Mouse (Mus musculus) midbrain, embryonic 13.5 days (tissue): ENCODE measurements around the gene Sun2. TPM values are rescaled to one million over a fixed set of nuclear protein-coding genes. Genes with fewer than 3 reads are reported as not detected.

Source experiments
- ATAC-seq: fragments of 200-750 bp; cut with Nextera tagmentation; 2 replicates; pipeline ENCODE4 v1.8.0; 2017; ENCODE audit warnings: mild to moderate bottlenecking, moderate TSS enrichment, moderate library complexity
- H3K27ac ChIP-seq: fragments of 300-500 bp; sonication (generic); 2 replicates; pipeline ENCODE4 v1.5.1; 2015; ENCODE audit warnings: inconsistent platforms, mild to moderate bottlenecking, moderate library complexity
- H3K27me3 ChIP-seq: fragments of 300-500 bp; sonication (generic); 2 replicates; pipeline ENCODE4 v1.6.1; 2015; ENCODE audit warnings: mild to moderate bottlenecking, inconsistent platforms
- H3K36me3 ChIP-seq: fragments of 300-500 bp; sonication (generic); 2 replicates; pipeline ENCODE4 v1.6.1; 2015; ENCODE audit warnings: mild to moderate bottlenecking, inconsistent platforms
- H3K4me1 ChIP-seq: fragments of 300-500 bp; sonication (generic); replicated peaks from 2 replicates; pipeline ENCODE4 v1.6.1; 2015; ENCODE audit warnings: inconsistent platforms
- H3K4me2 ChIP-seq: fragments of 300-500 bp; sonication (generic); replicated peaks from 2 replicates; pipeline ENCODE4 v1.6.1; 2015; ENCODE audit warnings: moderate library complexity, mild to moderate bottlenecking, inconsistent platforms
- H3K4me3 ChIP-seq: fragments of 300-500 bp; sonication (generic); replicated peaks from 2 replicates; pipeline ENCODE4 v1.5.1; 2015; ENCODE audit warnings: mild to moderate bottlenecking, inconsistent platforms
- H3K9ac ChIP-seq: fragments of 300-500 bp; sonication (generic); replicated peaks from 2 replicates; pipeline ENCODE4 v1.6.1; 2015; ENCODE audit warnings: mild to moderate bottlenecking, inconsistent platforms
- H3K9me3 ChIP-seq: fragments of 300-500 bp; sonication (generic); 2 replicates; pipeline ENCODE4 v1.6.1; 2016; ENCODE audit warnings: mild to moderate bottlenecking, inconsistent platforms
- WGBS: fragments of 180-500 bp; shearing (Covaris S2); methylation state at CpG from one replicate; pipeline ENCODE4 v1.1.7; 2015; 5-methylcytosine and 5-hydroxymethylcytosine counted together
- polyA plus RNA-seq: library from polyadenylated mRNA; unstranded; fragments of >200 nt; fragmentation: Nextera tagmentation; extraction: Ambion mirVana; gene quantifications from 2 replicates; pipeline ENCODE4 v1.2.1, GENCODE M21; 2015

Sun2 gene
- polyA plus RNA-seq, 1 experiment from 2014 or later: 8.5 TPM

DNA sequence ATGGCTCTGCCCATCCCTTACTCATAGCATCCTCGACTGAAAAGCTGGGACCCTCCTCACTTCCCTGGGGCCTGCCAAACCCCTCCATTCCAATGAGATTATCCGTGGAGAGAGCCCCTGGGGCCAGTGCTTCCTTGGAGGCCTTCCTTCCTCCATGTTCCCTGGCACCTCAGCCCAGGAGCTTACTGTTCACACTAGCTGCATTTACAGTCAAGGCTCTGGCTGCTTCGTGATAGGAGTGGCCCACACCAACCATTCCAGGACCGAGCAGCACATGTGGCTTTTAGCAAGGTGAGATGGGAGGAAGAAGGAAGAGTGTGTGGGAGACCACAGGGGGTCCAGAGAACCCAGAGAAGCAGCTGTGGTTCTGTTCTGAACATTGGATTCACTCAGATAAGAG, 11.5 kb upstream of the Sun2 start:
- no peaks in the 10 kb centered on the region for H3K9me3 ChIP-seq
- H3K27ac ChIP-seq: no peak overlapping the region
- no peaks in the 10 kb centered on the region for H3K27me3 ChIP-seq
- H3K4me2 ChIP-seq: no peak overlapping the region
- peaks cover 15% of the 10 kb centered on the region for H3K4me1 ChIP-seq
- no peaks in the 10 kb centered on the region for H3K36me3 ChIP-seq
- peak overlapping the region; percentile 28; the same call in 1 of the 2 replicates for H3K9ac ChIP-seq
- H3K4me3 ChIP-seq: no peak overlapping the region
- WGBS: 59% methylated on average over 4 of the region's 4 CpGs
- ATAC-seq: no peak

DNA sequence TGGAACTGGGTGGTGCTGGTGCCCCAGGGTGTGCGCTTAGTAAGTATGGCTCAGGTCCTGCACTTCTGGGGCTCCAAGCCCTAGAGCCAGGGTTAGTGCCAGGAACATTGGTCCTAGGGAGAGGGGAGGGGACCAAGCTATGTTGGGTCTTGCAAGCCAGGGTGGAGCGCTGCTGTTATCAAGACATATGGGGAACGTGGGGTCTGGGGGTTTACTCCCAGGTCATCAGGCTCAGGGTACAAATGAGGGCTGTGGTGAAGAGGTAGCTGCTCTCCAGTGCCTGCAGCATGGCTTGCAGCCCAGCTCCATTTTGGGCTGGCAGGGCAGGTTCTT, 11.1 kb upstream of the Sun2 start:
- 92% methylated on average over 3 of the region's 3 CpGs for WGBS
- ATAC-seq: no peak; the same call in 1 of the 2 replicates
- Histone ChIP-seq H3K27me3 (no peaks in the 10 kb centered on the region), H3K9me3 (no peaks in the 10 kb centered on the region), H3K4me1 (peaks cover 15% of the 10 kb centered on the region), H3K27ac (no peak overlapping the region), H3K36me3 (no peaks in the 10 kb centered on the region), H3K4me3 (no peak overlapping the region), H3K9ac (no peak overlapping the region), H3K4me2 (no peak overlapping the region)

DNA sequence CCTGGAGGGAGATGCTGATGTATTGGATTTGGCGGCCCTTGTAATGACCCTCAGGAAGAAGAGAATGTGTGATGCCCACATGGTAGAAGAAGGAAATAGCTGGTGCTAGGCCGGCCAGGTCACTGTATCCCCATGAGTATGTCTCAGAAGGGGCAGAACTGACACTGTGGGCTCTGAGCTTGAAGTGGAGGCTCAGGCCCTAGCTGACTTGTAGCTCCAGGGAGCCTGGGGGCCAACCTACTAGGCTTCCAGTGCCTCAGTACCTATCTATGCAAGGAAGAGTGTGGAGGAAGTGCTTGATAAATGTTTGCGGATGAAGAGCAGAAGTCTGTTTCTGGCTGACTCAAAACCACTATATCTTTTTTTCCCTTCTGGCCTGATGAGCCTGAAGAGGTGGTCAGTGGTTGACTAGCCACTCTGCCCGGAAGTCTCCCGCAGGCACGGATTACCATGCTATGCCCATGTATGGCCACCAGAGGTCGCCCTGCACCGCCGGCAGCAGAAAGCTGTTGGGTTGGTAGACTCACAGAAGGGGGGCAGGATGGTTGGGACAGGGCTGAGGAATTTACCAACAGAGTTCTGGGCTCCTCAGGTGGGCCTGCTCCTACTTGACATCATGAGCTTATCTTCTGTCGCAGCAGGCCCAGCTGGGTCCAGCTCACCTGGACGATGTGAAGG, 10.5 kb upstream of the Sun2 start:
- ATAC-seq: peak; percentile 63
- no peak overlapping the region for H3K27ac ChIP-seq
- H3K36me3 ChIP-seq: no peaks in the 10 kb centered on the region
- H3K4me1 ChIP-seq: peaks cover 15% of the 10 kb centered on the region
- H3K9ac ChIP-seq: no peak overlapping the region
- H3K4me2 ChIP-seq: no peak overlapping the region
- no peaks in the 10 kb centered on the region for H3K27me3 ChIP-seq
- no peak overlapping the region for H3K4me3 ChIP-seq
- WGBS: 22% methylated on average over 11 of the region's 11 CpGs
- H3K9me3 ChIP-seq: no peaks in the 10 kb centered on the region

DNA sequence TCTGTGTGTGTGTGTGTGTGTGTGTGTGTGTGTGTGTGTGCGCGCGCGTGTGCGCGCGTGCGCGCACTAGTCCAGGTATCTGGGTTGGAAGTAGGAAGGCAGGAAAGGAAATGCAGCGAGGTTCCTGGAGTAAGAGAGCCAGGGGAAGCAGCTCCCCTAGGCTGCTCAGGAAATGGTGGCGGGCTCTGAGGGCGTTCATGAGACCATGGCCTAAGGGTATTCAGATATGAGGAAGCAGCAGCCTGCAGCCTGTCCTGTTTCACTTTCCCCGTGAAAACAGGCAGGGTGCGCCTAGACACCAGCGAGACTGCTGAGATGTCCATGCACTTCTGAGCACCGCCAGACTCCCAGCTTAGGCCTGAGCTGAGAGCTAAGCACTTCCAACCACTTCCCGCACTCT, 9.4 kb upstream of the Sun2 start:
- Histone ChIP-seq H3K27ac (no peak overlapping the region), H3K4me3 (no peak overlapping the region), H3K4me1 (peaks cover 14% of the 10 kb centered on the region), H3K9ac (no peak overlapping the region), H3K36me3 (no peaks in the 10 kb centered on the region), H3K9me3 (no peaks in the 10 kb centered on the region), H3K27me3 (no peaks in the 10 kb centered on the region), H3K4me2 (no peak overlapping the region)
- 82% methylated on average over 17 of the region's 17 CpGs for WGBS
- ATAC-seq: no peak

DNA sequence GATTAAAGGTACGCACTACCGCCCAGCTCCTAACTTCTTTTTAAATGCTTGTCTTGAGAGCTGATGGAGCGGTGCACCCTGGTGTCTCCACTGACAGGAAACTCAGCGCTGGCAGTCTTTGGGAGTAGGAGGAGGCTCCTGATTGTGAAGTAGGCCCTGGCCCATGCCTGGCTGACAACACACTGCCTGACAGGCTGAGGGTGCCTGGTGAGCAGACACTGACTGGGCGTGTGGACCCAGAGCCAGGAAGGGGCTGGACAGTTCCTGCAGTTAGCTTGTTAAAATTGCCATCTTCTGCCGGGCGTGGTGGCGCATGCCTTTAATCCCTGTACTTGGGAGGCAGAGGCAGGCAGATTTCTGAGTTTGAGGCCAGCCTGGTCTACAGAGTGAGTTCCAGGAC, 7.9 kb upstream of the Sun2 start:
- Histone ChIP-seq H3K4me1 (0 out of 2 replicates have a peak, but pooled peaks cover 5% of the 10 kb centered on the region), H3K27me3 (no peaks in the 10 kb centered on the region), H3K36me3 (no peaks in the 10 kb centered on the region), H3K9ac (no peak overlapping the region), H3K4me3 (no peak overlapping the region), H3K27ac (no peak overlapping the region), H3K9me3 (no peaks in the 10 kb centered on the region), H3K4me2 (no peak overlapping the region)
- WGBS: 86% methylated on average over 8 of the region's 8 CpGs
- no peak for ATAC-seq

DNA sequence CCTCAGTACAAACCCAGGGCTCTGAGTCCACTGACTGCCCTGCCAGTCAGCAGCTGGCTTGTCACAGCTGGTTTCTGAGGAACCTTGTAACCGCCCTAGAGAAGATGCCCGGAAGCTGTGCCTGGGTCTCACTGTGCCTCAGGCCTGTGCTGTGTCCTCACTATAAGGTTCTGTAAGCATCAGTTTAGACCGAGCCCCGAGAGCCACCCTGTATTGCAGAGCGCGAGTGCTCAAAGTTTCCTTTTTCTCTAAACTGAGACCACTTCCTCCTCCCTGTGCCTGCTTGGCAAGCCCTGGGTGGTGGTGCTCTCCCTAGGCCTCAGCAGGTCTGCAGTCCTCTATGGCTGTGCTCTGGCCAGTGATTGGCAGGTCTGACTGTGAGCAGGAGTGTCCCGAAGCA, 6.8 kb upstream of the Sun2 start:
- 95% methylated on average over 7 of the region's 7 CpGs for WGBS
- 0 out of 2 replicates have a peak, but pooled peaks cover 5% of the 10 kb centered on the region for H3K4me1 ChIP-seq
- H3K9ac ChIP-seq: no peak overlapping the region
- H3K27me3 ChIP-seq: no peaks in the 10 kb centered on the region
- no peaks in the 10 kb centered on the region for H3K9me3 ChIP-seq
- no peak overlapping the region for H3K4me2 ChIP-seq
- no peaks in the 10 kb centered on the region for H3K36me3 ChIP-seq
- no peak overlapping the region for H3K4me3 ChIP-seq
- no peak for ATAC-seq
- no peak overlapping the region for H3K27ac ChIP-seq

DNA sequence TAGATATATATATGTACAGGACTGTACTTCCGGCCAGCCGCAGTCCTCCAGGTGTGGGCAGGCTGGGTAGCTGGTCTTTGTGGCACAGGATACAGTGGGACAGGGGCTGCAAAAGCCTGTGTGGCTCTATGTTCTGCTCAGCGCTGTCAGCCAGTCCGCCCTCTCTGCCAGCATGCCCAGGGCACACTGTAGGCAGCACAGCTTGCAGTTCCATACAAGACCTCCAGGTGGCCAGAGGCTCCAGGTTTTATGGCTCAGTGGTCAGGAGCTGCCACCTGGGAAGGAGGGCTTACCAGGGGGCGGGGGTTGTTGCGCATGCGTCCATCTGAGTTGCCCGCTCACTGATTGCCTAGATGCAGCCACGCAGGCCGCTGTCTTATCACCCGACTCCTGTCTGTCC, 5.7 kb upstream of the Sun2 start:
- Histone ChIP-seq H3K4me3 (no peak overlapping the region), H3K9ac (no peak overlapping the region), H3K9me3 (no peaks in the 10 kb centered on the region), H3K4me2 (no peak overlapping the region), H3K36me3 (no peaks in the 10 kb centered on the region), H3K4me1 (peaks cover 3% of the 10 kb centered on the region), H3K27me3 (no peaks in the 10 kb centered on the region), H3K27ac (no peak overlapping the region)
- peak; percentile 43 for ATAC-seq
- WGBS: 45% methylated on average over 11 of the region's 11 CpGs

DNA sequence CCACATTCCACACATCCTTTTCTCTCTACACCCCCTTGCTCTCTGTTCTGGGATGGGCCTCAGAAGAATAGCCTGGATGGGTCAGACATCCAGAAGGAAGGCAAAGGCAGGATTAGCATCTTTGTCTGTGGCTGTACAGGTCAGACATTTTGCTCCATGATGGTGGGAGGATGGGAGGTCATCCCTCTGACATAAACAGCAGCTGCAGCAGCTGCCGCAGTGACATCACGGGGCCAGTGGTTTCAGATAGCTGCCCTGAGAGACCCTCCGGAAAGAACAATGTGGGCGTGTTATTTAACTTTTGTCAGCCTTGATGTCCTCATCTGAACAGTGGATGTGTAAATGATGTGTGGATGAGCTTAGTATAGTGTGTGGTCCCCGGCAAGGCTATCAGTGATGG, 3.5 kb upstream of the Sun2 start:
- Histone ChIP-seq H3K27ac (no peak overlapping the region), H3K9me3 (no peaks in the 10 kb centered on the region), H3K9ac (no peak overlapping the region), H3K4me2 (no peak overlapping the region), H3K36me3 (no peaks in the 10 kb centered on the region), H3K4me1 (peaks cover 14% of the 10 kb centered on the region), H3K27me3 (no peaks in the 10 kb centered on the region), H3K4me3 (no peak overlapping the region)
- 94% methylated on average over 5 of the region's 5 CpGs for WGBS
- ATAC-seq: no peak

DNA sequence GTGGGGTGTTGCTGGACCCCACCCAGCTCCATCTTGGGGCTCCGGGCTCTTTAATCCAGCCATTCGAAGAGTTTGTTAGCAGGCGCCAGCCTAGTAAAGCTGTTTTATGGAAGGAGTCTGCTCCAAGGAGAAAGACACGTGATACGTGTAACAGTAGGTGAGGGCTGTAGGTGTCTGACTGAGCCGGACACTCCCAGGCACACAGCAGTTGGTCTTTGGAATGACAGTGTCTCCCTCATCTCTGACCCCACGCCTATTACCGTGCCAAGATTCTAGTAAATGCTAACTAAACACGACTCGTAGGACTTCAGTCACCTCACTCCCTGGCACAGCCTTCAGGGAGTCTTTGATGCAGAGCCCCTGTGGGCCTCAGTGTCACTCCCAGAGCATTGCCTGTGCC, 3.0 kb upstream of the Sun2 start:
- Histone ChIP-seq H3K4me1 (peaks cover 19% of the 10 kb centered on the region), H3K9me3 (no peaks in the 10 kb centered on the region), H3K4me2 (no peak overlapping the region), H3K27ac (no peak overlapping the region), H3K9ac (0 out of 2 replicates have a peak overlapping the region, but pooled peaks have one; percentile 6), H3K36me3 (no peaks in the 10 kb centered on the region), H3K27me3 (no peaks in the 10 kb centered on the region), H3K4me3 (no peak overlapping the region)
- no peak for ATAC-seq
- WGBS: 86% methylated on average over 10 of the region's 10 CpGs

DNA sequence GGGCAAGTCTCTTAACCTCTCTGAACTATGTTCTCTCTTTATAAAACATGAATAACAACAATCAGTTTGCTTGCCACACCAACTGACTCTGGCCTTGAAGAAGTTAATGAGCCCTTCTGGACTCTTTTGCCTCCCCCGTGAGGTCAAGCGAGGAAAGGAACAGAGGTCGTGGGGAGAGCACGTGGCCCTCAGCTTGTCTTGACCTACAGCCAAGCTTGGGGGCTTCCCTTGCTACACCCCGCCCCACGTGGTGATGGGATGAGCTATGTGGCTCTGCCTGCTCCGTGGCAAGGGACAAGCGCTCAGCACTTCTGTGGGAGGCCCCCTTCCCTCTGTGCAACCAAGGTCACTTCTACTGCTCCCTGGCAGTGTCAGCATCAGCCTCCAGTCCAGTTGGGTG, 2.4 kb upstream of the Sun2 start:
- H3K27ac ChIP-seq: no peak overlapping the region
- WGBS: 84% methylated on average over 8 of the region's 8 CpGs
- H3K9me3 ChIP-seq: no peaks in the 10 kb centered on the region
- no peaks in the 10 kb centered on the region for H3K27me3 ChIP-seq
- ATAC-seq: no peak
- peaks cover 25% of the 10 kb centered on the region for H3K4me1 ChIP-seq
- no peak overlapping the region for H3K4me2 ChIP-seq
- peaks cover under 1% of the 10 kb centered on the region; the same call in 1 of the 2 replicates for H3K36me3 ChIP-seq
- no peak overlapping the region for H3K9ac ChIP-seq
- no peak overlapping the region for H3K4me3 ChIP-seq

DNA sequence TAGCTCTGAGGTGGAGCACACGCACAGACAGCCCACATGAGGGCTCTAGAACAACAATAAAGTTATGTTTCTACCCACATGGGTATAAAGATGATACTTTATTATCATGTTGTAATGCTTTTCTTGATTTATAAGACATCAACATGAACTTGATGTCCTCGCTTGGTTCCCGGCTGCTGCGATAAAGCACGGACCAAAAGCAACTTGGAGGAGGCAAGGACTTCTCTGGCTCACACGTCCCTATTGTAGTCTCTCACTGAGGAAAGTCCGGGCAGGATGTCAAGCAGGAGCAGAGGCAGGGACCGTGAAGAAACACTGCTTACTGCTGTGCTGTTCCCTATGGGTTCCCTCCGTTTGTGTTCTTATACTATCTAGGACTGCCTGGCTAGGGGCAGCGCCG, 1.7 kb upstream of the Sun2 start:
- Histone ChIP-seq H3K27me3 (no peaks in the 10 kb centered on the region), H3K4me3 (no peak overlapping the region), H3K9ac (no peak overlapping the region), H3K4me2 (no peak overlapping the region), H3K27ac (no peak overlapping the region), H3K9me3 (no peaks in the 10 kb centered on the region), H3K4me1 (peaks cover 31% of the 10 kb centered on the region), H3K36me3 (peaks cover 8% of the 10 kb centered on the region)
- ATAC-seq: no peak
- 92% methylated on average over 11 of the region's 11 CpGs for WGBS

DNA sequence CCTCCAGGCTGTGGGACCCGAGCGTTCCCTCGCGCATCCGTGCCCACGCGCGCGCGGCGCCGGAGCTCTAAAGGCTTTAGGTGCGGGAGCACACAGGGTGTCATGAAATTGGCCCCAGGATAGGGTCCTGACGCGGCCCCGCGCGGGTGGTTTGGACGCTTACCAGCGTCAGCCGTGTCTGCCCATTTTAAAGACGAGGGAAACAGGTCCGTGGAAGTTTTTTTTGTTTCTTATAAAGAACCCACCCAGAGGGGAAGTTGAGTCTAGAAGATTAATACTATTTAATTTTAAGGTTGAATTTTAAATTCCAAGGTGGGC, 329 bp upstream of the Sun2 start:
- ATAC-seq: peak; percentile 68; the same call in 1 of the 2 replicates
- peak overlapping the region; percentile 45; the same call in 1 of the 2 replicates for H3K27ac ChIP-seq
- H3K27me3 ChIP-seq: no peaks in the 10 kb centered on the region
- H3K4me1 ChIP-seq: peaks cover 36% of the 10 kb centered on the region
- H3K36me3 ChIP-seq: peaks cover 22% of the 10 kb centered on the region
- H3K9me3 ChIP-seq: no peaks in the 10 kb centered on the region
- peak overlapping the region; percentile 97 for H3K4me3 ChIP-seq
- H3K4me2 ChIP-seq: peak overlapping the region; percentile 67
- H3K9ac ChIP-seq: peak overlapping the region; percentile 89
- WGBS: under 1% methylated on average over 23 of the region's 23 CpGs
